Mouse (Mus musculus): Measurements from ENCODE around the gene Elf5. TPM values are rescaled to one million over a fixed set of nuclear protein-coding genes. Genes with fewer than 3 reads are reported as not detected.

Gene Elf5
- polyA plus RNA-seq (2012; rRNA removed): not detected in 2 replicates

DNA sequence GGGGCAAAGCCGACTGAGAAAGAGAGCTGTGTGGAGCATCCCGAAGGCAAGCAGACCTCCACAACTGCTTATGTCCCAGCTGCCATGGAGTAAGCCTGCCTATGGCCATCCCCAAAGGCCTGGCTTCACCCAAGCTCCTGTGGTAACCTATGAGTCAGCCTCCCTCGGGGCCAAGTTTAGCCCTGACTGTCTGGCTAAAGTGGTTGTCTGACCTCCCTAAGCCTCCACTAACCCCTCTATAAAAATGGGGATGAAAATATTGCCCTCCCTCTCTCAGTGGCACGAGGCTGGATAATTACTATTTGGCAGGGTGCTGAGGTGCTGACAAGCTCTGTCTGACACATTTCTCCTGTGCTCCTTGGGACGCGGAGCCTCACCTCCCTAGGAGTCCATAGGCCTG, at the start of gene Elf5:
TSS of gene Elf5 (plus strand) at position 341 of the 400 bp plus-strand sequence.

GRCm38 (mm10) chr2:103484617-103485401, 73.3 kb downstream of the Elf5 start, which contains the start of gene Cat:
Gene Cat, minus strand, starts transcription at chr2:103485160.

Other genes with a start within 250 kb of the Elf5 start
- gene Ehf, start 108.4 kb upstream of the Elf5 start, polyA plus RNA-seq (2012; rRNA removed): 0.08 and 0.10 TPM in 2 replicates
- 80.2 and 98.3 TPM in 2 replicates for gene Cat, start 73.5 kb downstream of the Elf5 start, polyA plus RNA-seq (2012; rRNA removed)
- gene Abtb2, start 154.6 kb downstream of the Elf5 start, polyA plus RNA-seq (2012; rRNA removed): 1.6 and 1.7 TPM in 2 replicates

All from liver, embryonic 14 days (tissue).